Mouse (Mus musculus): Measurements from ENCODE around the gene Caps2.

DNA sequence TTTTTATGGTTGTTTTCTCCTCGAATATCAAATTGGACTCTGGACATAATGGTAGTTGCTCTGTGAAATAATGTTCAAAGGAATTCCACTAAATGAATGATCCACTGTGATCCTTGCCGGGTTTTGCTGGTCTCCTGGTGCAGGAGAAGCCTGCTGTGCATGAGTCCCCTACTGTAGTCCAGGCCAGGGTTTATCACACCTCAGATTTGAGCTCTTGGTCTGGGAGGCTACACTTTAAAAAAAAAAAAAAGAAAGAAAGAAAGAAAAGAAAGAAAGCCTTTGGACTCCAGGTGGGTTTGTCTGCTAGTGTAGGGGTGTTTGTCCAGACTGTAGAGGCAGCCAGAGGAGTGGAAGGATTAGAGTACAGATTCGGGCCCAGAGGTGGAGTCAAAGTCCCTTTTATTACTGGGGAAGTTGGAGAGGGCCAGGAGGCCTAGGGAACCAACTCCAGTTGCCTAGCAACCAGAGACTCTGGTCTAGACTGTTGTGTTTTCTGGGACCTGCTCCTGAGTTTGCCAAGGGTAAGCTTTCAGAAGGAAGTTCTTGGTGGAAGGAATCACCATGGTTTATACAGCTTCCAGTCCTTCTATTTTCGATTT is at the start of gene Caps2:
- no peak for TF ChIP-seq POLR2A (IDR thresholded peaks at IDR 0.05; ENCODE audit: low read depth, low read length)
- TF ChIP-seq CTCF (conservative IDR thresholded peaks at IDR 0.05; ENCODE audit: insufficient read depth, insufficient read length, low read depth, low read length) = no peak

Data from kidney, adult 2 months (tissue).